Mouse (Mus musculus) T-helper 17 cell (primary cell): Measurements from ENCODE around the gene Pkd1l1.

Source experiments
- in situ Hi-C, 2 experiments: fragments of 300-600 bp; cut with MboI, MseI; formaldehyde crosslinking; loops; 1 replicate in 1 of 2; 2 replicates in 1 of 2; pipeline ENCODE4 v1.15.1; 2025; ENCODE audit warnings: high pct_unique_total_duplicates in 2 of 2

The Pkd1l1 gene

GRCm38 (mm10) chr11:8944114-8944513 lies 29.0 kb downstream of the Pkd1l1 start:
- in situ Hi-C loops = no loop called here

GRCm38 (mm10) chr11:8942446-8942845 lies 30.6 kb downstream of the Pkd1l1 start:
- in situ Hi-C loops = no loop called here

DNA sequence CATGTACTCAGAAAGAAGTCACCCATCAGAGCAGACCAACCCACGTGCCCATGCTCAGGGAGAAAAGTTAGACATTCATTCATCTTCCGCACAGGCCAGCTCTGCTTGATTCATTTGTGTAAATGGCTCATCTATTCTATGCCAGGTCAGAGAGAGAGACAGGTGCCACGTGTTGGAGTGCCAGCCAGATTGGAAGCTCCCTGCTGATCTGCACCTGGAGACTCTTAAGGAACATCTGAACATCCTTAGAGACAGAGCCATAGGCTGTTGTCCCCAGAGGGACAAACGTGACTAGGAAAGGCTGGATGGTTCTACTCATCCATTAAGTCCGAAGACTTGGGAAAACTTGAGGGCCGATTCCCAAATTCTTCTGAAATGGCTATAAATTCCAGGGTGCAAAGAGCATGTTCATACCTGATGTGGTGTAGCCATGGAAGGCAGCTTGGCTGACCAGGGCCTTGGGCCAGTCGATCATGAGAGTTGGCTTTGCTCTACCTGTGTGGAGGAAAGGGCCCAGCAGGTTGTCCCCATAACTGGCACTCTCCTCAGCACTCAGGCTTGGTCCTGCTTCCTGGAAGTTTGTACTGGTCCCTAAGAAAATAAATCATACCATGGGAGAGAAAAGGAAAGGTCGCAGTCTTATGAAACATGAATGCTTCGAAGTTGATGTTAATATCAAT lies 36.5 kb downstream of the Pkd1l1 start:
- in situ Hi-C loops = no loop called here

GRCm38 (mm10) chr11:8916081-8916671 lies 56.9 kb downstream of the Pkd1l1 start:
- in situ Hi-C loops = no loop called here

- in situ Hi-C loops = no loop called here
These were observed 90.3 kb downstream of the Pkd1l1 start for GRCm38 (mm10) chr11:8882793-8883192.

GRCm38 (mm10) chr11:8881521-8881920 lies 91.5 kb downstream of the Pkd1l1 start:
- in situ Hi-C loops = no loop called here

DNA sequence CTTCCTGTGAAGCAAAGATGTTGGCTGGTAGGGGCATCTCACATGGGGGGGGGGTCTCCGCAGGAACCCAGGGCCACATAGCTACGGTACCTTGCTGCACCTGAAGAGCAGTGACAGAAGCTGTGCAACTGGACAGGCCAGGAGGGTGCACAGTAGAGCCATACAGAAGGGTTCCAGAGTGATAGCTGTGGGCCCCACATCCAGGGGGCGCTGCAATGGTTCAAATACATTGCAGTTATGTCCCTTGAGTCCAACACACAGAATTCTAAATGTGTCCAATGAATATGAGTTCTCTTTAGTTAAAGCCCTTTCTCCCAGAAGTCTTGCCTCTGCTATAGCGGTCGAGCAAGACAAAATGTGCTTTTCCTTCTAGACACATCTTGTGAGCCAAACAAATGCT lies 103.0 kb downstream of the Pkd1l1 start:
- in situ Hi-C loops = no loop called here

GRCm38 (mm10) chr11:8866021-8866420 lies 107.0 kb downstream of the Pkd1l1 start:
- in situ Hi-C loops = loop anchor here (5.0 to 10.0 kb wide), 3 partner anchors 269 to 439 kb away; no protein-coding TSS in a partner anchor

DNA sequence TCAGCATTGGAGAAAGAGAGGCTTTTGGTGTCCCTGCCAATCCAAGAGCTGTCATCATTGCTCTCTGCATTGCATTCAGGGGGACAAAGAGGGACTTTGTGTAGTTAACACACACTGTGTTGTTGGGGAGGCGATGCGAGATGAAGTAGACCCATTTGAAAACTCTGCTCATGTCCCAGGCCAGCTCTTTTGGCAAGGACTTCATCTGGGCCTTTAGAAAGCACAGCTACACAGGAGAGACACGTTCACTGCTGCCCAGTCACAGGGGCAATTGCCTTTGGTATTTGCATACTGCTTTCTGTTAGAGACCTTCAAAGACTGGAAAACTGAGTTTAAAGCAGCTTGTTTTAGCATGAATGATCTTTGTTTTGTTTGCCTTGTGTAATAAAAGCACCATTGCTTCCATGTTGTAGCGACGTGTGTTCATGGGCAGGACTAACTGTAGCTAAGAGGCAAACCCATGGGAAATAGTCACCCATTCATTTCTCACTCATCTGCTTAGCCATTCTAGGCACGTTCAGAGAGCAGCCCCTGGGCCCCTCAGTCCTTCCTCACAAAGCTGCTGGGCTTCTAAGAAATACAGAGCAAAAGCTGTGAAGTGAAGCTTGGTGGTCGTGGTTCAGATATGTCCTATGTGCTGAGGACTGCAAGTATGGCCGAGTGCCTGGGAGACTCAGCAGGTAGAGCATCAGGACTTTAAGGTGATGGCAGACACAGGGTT lies 109.0 kb downstream of the Pkd1l1 start:
- in situ Hi-C loops = loop anchor here in 1 of 2 experiments (10.0 kb wide), 1 partner anchor 271 kb away; no protein-coding TSS in a partner anchor

DNA sequence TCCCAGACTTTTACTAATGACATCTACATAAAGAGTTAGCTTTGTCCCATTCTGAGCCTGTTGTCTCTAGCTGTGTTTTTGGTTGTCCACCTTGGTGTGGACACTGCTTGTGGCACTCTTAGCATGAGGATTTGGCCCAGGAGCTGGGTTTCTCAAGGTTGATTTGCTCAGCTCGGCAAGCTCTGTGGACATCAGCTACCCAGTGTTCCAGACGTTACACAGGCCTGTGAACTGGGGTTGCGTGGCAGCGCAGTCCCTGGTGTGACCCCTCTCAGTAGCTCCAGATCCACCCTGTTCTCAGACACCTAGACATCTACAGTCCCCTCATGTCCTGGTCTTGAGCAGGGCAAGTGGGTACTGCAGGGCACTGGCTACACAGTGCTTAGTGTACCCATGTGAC lies 110.6 kb downstream of the Pkd1l1 start:
- in situ Hi-C loops = loop anchor here in 1 of 2 experiments (10.0 kb wide), 1 partner anchor 272 kb away; no protein-coding TSS in a partner anchor

DNA sequence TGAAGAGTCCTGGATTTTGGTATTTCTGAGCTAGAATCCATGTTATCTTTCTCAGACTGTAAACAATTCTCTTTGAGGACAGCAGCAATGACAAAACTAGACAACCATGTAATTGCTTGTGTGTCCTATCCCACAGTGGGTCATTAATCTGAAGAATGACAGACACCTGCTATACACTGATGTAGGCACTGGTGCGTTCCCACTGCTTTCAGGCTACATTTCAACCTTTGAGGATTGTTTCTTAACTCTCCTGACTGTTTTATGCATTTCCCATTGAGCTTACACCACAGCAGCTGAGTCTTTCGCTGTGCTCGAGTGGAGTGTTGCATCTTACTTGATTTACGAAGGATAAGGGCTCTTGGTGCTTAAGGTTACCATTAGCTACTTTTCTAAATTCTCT lies 111.1 kb downstream of the Pkd1l1 start:
- in situ Hi-C loops = loop anchor here in 1 of 2 experiments (10.0 kb wide), 1 partner anchor 273 kb away; no protein-coding TSS in a partner anchor

- in situ Hi-C loops = loop anchor here in 1 of 2 experiments (10.0 kb wide), 1 partner anchor 274 kb away; no protein-coding TSS in a partner anchor
These were observed 112.2 kb downstream of the Pkd1l1 start for GRCm38 (mm10) chr11:8860878-8861277.

DNA sequence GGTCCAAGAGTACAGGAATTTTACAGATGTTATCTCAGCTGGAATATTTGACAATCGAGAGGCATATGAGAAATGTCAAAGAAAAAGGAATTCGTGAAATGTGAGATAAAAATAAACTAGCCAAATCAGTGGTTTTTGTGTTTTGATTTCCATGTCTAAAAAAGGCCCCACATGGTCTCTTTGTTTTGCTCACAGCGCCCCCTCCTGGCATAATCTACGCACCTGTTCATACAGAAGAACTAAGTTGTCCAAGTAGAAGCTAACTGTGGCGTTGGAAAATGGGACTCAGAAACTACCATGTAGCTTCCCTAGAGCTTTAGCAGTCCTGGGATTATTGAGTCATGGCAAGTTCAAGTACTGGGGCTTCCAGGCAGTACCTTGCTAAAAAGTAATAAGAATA lies 113.2 kb downstream of the Pkd1l1 start:
- in situ Hi-C loops = loop anchor here in 1 of 2 experiments (5.0 to 10.0 kb wide), 2 partner anchors 275 to 328 kb away; no protein-coding TSS in a partner anchor

GRCm38 (mm10) chr11:8859041-8859440 lies 114.0 kb downstream of the Pkd1l1 start:
- in situ Hi-C loops = loop anchor here in 1 of 2 experiments (5.0 kb wide), 1 partner anchor 327 kb away; no protein-coding TSS in a partner anchor

DNA sequence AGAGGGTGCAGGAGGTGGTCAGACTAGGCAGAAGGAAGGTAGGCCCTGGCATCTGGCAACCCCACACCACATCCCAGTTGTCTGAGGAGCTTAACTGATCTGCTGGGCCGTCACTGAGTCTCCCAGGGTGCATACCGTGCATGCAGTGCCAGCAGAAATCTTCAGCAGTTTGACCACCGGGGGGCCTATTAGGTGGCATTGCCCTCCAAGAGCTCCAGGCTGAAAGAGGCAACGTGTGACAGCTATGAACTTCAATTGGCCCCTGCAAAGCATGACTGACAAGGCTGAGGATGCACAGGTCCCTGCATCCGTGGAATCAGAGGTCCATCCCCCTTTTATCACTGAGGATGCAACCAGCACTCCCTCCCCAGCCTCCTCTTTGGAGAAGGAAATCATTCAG lies 116.9 kb downstream of the Pkd1l1 start:
- in situ Hi-C loops = loop anchor here in 1 of 2 experiments (5.0 kb wide), 1 partner anchor 324 kb away; no protein-coding TSS in a partner anchor

GRCm38 (mm10) chr11:8848049-8848448 lies 125.0 kb downstream of the Pkd1l1 start:
- in situ Hi-C loops = no loop called here

DNA sequence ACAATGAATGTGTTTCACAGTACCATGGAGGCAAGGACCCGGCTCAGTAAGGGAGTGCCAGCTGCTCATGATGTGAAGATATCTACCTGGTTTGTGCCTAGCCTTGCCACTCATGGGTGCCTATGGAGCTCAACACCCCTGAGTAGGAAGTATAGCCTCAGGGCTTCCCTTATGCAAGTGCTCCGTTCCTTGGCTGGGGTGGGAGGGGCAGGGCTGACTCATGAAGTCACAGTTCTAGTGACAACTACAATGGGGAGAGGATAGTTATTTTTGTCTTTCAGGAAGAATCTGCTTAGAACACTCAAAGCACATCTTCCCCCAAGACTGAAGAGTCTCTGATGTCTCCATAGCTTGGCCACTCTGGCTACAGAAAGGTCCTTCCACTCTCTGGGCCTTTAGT lies 125.4 kb downstream of the Pkd1l1 start:
- in situ Hi-C loops = no loop called here

- in situ Hi-C loops = no loop called here
These were observed 136.9 kb downstream of the Pkd1l1 start for GRCm38 (mm10) chr11:8836176-8836575.

GRCm38 (mm10) chr11:8834121-8834520 lies 138.9 kb downstream of the Pkd1l1 start:
- in situ Hi-C loops = no loop called here

DNA sequence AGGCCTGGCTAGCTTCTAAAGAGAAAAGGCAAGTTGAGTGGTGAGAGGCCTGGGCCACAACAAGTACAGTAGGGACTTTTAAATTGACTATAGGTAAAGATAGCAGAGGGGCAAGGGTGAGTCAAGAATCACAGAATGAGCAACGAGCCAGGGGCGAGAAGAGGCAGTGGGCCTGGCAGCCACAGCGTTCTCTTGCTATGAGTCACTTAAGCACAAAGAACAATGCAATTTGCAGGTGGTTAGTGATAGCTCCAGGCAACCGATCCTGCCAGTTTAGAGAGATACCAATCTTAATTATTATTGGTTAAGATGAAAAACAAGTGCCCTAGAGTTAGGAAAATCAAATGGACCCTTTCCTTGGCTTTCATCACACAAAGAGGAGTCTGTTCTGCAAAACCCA lies 142.5 kb downstream of the Pkd1l1 start:
- in situ Hi-C loops = no loop called here

- in situ Hi-C loops = no loop called here
These were observed 143.5 kb downstream of the Pkd1l1 start for GRCm38 (mm10) chr11:8829561-8829960.
